Mouse (Mus musculus) ES-E14 (cell line): Measurements from ENCODE around the gene Spred2. TPM values are rescaled to one million over a fixed set of nuclear protein-coding genes. Genes with fewer than 3 reads are reported as not detected.

Experiments used
- DNase-seq: peaks from one replicate; pipeline ENCODE4 v3.0.0-alpha.2; 2013; ENCODE audit warnings: low read depth, low spot score
- H3K27ac ChIP-seq: 2 replicates; pipeline ENCODE4 v1.5.1; 2012; ENCODE audit warnings: low read depth, mild to moderate bottlenecking, low read length, moderate library complexity, mixed read lengths; ENCODE audit not compliant: poor library complexity, insufficient read depth, severe bottlenecking
- H3K36me3 ChIP-seq: 2 replicates; pipeline ENCODE4 v1.6.1; 2012; ENCODE audit warnings: mild to moderate bottlenecking, low read length, moderate library complexity, mixed read lengths; ENCODE audit not compliant: control insufficient read depth, poor library complexity, insufficient read depth, severe bottlenecking
- H3K4me1 ChIP-seq, 2 experiments: fragments of 150-350 bp in 1 of 2; sonication (generic) in 1 of 2; 2 replicates each; pipeline ENCODE4 v1.6.1; 2012; ENCODE audit warnings: low read length in 2 of 2, mild to moderate bottlenecking in 1 of 2, mixed read lengths in 1 of 2; ENCODE audit not compliant: control insufficient read depth in 2 of 2, insufficient read depth in 2 of 2, poor library complexity in 1 of 2
- H3K4me3 ChIP-seq, 2 experiments: fragments of 150-350 bp in 1 of 2; sonication (generic) in 1 of 2; 2 replicates each; pipeline ENCODE4 v1.5.1; 2012; ENCODE audit warnings: low read length in 2 of 2, low read depth in 1 of 2, mild to moderate bottlenecking in 1 of 2, mixed read lengths in 1 of 2; ENCODE audit not compliant: insufficient read depth in 1 of 2, poor library complexity in 1 of 2, severe bottlenecking in 1 of 2
- H3K9ac ChIP-seq: 2 replicates; pipeline ENCODE4 v1.6.1; 2012; ENCODE audit warnings: low read depth, mild to moderate bottlenecking, low read length, mixed read lengths; ENCODE audit not compliant: poor library complexity, insufficient read depth, severe bottlenecking
- H3K9me3 ChIP-seq: fragments of 150-350 bp; sonication (generic); 2 replicates; pipeline ENCODE4 v1.6.1; 2012; ENCODE audit warnings: low read depth, mild to moderate bottlenecking, low read length; ENCODE audit not compliant: control insufficient read depth, insufficient read depth
- CHD2 ChIP-seq: IDR thresholded peaks from 2 replicates; pipeline ENCODE4 v1.6.1; 2014; ENCODE audit warnings: mild to moderate bottlenecking, low read depth, low read length, inconsistent platforms
- HCFC1 ChIP-seq: IDR thresholded peaks from 2 replicates; pipeline ENCODE4 v1.6.1; 2012; ENCODE audit warnings: low read length, inconsistent platforms, borderline replicate concordance; ENCODE audit not compliant: insufficient read depth
- MAFK ChIP-seq: IDR thresholded peaks from 2 replicates; pipeline ENCODE4 v1.6.1; 2014; ENCODE audit warnings: mild to moderate bottlenecking, low read depth, low read length, inconsistent platforms; ENCODE audit not compliant: insufficient read depth
- ZC3H11A ChIP-seq: IDR thresholded peaks from 2 replicates; pipeline ENCODE4 v1.6.1; 2012; ENCODE audit warnings: low read depth, mild to moderate bottlenecking, inconsistent platforms, low read length, borderline replicate concordance
- ZNF384 ChIP-seq: IDR thresholded peaks from 2 replicates; pipeline ENCODE4 v1.6.1; 2012; ENCODE audit warnings: low read depth, low read length, inconsistent platforms
- in situ Hi-C, 2 experiments: fragments of 600-800 bp; cut with MboI; formaldehyde crosslinking; loops; one replicate each; pipeline ENCODE4 v1.15.1; 2025; ENCODE audit warnings: low sequenced_read_pairs in 2 of 2, inconsistent platforms in 1 of 2; ENCODE audit not compliant: unreplicated experiment in 2 of 2
- total RNA-seq: library from RNA; depleted of rRNA; stranded (reverse); fragments of 300-350 nt; gene quantifications from 2 replicates; pipeline ENCODE4 v1.2.3, GENCODE M21; 2012

Gene Spred2
- total RNA-seq, 1 experiment, result 19.4 TPM

DNA sequence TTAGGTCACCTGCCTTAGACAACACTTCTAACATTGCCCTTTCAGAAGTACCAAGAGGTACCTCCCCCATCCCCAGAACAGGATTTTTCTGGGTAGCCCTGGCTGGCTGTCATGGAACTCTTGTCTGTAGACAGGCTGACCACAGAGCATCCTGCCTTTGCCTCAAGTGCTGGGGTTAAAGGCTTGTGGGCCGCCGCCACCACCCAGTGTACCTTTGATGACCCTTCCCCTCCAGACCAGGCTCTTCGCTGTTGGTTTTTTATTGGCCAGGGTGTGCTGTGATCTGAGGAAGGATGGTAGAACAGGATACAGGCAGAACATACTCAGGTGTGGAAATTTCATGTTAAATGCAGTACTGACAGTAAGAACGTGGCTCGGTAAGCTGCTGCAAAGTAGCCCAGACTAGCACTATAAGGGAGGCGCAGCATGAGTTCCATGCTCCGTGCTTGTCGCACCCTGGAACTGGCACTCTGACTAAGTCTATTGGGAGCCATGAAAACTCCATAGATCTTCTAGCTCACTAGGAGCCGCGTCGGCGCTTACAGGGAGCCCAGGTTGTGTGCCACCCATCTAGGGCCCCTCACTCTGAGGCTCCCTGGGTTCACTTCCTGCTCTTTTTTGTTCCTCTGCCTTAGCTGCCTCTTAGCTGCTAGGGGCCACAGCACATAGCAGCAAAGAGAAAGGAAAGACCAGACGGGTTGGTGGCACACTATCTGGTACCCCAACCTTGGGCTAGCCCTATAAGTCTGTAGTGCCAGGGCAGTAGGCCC is 65.2 kb downstream of the Spred2 start:
- no peak for DNase-seq
- Histone ChIP-seq H3K36me3 (peaks cover 4% of the 10 kb centered on the region; the same call in 1 of the 2 replicates), H3K4me3 (no peak overlapping the region; a peak in 1 of 4 replicates), H3K27ac (peak overlapping the region; percentile 61; the same call in 1 of the 2 replicates), H3K9ac (no peak overlapping the region; the same call in 1 of the 2 replicates), H3K9me3 (no peaks in the 10 kb centered on the region), H3K4me1 (peaks cover 30 to 31% of the 10 kb centered on the region in 2 experiments)
- in situ Hi-C loops, result no loop called here
- no peak for TF ChIP-seq HCFC1
- TF ChIP-seq CHD2, result no peak
- no peak for TF ChIP-seq ZNF384
- TF ChIP-seq ZC3H11A, result no peak
- no peak for TF ChIP-seq MAFK

DNA sequence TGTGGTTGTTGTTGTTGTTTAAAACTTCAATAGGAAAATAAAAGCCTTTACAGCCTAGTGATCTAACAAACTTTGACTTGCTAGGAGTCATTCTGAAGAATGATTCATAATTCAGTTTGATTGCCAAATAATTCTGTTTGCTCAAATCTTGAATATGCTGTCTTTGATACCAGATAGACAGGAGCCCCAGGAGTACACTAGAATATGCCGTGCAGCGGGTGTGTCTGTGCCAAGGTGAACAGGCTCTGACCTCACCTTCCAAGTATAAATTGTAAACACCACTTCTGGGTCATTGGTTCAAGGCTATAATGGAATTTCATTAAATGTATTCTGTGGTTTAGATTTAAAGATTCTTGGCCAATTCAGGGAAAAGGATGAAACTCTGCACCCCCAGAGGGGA is 66.6 kb downstream of the Spred2 start:
- Histone ChIP-seq H3K27ac (no peak overlapping the region), H3K9me3 (no peaks in the 10 kb centered on the region), H3K4me1 (peaks cover 24 to 30% of the 10 kb centered on the region in 2 experiments), H3K9ac (no peak overlapping the region), H3K4me3 (no peak overlapping the region), H3K36me3 (peaks cover 8% of the 10 kb centered on the region; the same call in 1 of the 2 replicates)
- no peak for DNase-seq
- no peak for TF ChIP-seq HCFC1
- TF ChIP-seq ZC3H11A, result no peak
- no peak for TF ChIP-seq MAFK
- TF ChIP-seq ZNF384, result no peak
- TF ChIP-seq CHD2, result no peak
- in situ Hi-C loops, result no loop called here

DNA sequence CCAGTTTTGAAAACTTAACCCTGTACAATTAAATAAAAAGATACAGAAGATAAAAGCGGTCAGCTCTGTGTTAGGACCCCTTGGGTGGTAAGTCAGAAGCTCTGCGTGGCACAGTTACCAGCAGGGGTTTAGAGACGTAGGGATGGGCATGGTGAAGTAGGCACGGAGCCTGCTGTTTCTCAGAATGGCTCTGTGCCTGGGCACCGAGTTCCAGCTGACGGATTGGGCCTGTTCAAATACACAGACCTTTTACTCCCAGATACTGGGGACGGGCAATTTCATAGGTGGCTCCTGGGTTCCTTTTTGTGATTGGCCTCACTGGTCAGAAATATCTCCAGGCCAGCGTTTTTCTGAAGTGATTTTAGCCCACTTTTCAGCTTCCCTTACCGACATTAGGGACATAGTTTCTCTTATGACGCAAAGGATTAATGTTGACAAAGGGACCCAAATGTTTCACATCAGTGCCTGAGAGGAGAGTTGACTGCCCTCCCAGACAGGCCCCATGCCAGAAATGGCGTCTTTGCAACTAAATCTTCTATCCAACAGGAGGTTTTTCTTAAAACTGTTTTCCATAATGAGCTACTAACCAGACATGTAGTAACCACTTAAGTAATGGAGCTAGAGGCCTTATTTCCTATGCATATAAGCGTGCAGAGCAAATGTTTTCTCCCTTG is 67.3 kb downstream of the Spred2 start:
- H3K4me1 ChIP-seq, result peaks cover 19 to 33% of the 10 kb centered on the region in 2 experiments

DNA sequence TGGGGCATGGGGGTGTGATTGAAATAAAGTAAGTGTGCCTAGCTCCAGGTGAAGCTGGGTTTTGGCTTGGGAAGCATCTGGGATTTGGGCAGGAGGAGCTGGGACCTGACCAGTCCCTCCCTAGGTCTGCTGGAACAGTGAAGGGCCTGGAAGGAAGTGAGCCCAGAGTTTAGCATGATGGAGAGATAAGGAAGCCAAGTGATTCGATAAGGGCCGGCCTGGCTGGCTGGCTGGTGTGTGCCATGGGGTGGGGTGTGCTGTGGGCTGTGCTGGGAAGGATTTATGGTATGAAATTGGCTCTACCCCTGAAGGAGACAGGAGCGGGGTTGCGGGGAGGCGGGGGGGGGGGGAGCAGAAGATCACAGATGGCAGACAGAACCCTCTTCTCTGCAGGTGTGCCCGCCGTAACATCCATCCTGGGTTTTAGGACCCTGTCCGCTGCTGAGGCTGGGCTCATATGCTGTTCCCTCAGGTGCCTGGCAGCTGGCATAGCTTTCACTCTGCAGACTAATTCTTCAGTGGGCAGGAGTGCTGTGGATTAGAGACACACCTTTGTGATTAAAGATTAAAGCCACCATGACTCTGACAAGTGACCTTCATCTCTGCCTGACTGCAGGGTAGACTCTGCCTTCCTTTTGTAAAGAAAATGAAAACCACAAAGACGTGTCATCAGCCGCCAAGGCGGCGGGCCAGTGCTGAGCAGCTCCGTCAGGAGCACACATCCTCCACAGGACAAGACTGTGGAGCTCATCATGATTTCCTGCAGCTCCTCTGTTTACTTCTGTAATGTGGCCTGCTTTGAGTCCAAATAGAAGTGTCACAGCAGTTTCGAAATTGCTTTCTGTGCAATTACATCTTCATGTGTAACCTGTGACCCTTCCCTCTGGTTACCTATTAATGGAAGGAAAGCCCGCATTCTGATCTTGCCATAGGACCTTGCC is 68.4 kb downstream of the Spred2 start:
- Histone ChIP-seq H3K4me1 (peaks cover 16 to 33% of the 10 kb centered on the region in 2 experiments), H3K4me3 (no peak overlapping the region), H3K36me3 (peaks cover 10% of the 10 kb centered on the region; the same call in 1 of the 2 replicates), H3K27ac (no peak overlapping the region), H3K9me3 (no peaks in the 10 kb centered on the region), H3K9ac (no peak overlapping the region)
- DNase-seq, result no peak
- no peak for TF ChIP-seq ZNF384
- no peak for TF ChIP-seq ZC3H11A
- no peak for TF ChIP-seq MAFK
- TF ChIP-seq HCFC1, result no peak
- no peak for TF ChIP-seq CHD2
- in situ Hi-C loops, result no loop called here

More for the DNA sequence above, 67.3 kb downstream of the Spred2 start:
- Histone ChIP-seq H3K36me3 (peaks cover 10% of the 10 kb centered on the region; the same call in 1 of the 2 replicates), H3K9ac (no peak overlapping the region), H3K4me3 (no peak overlapping the region), H3K9me3 (no peaks in the 10 kb centered on the region), H3K27ac (no peak overlapping the region)
- in situ Hi-C loops, result no loop called here
- TF ChIP-seq HCFC1, result no peak
- TF ChIP-seq MAFK, result no peak
- TF ChIP-seq CHD2, result no peak
- no peak for TF ChIP-seq ZC3H11A
- no peak for TF ChIP-seq ZNF384
- no peak for DNase-seq
